Mouse (Mus musculus) spleen, adult 2 months (tissue): Measurements from ENCODE around the gene Rtp4.

ENCODE experiments used
- CTCF ChIP-seq: fragments of 200-500 bp; IDR thresholded peaks from 2 replicates; pipeline ENCODE4 v1.5.1; 2011; ENCODE audit warnings: mild to moderate bottlenecking, inconsistent platforms; ENCODE audit not compliant: insufficient read depth, insufficient read length, insufficient replicate concordance; ENCODE audit errors: extremely low read depth
- POLR2A ChIP-seq: fragments of 200-500 bp; IDR thresholded peaks from 2 replicates; pipeline ENCODE4 v1.6.1; 2011; ENCODE audit warnings: low read depth, low read length, inconsistent platforms

- TF ChIP-seq CTCF (no peak), POLR2A (no peak)
Measured at GRCm38 (mm10) chr16:23517754-23518566, 2.1 kb upstream of the Rtp4 start.
